Mouse (Mus musculus): Measurements from ENCODE around the gene Rhox1.
"Not testable (repeated sequence)": the region's sequence is repeated elsewhere in the genome, so short reads cannot be mapped to it uniquely, and the experiment has no call there.

Gene Rhox1

DNA sequence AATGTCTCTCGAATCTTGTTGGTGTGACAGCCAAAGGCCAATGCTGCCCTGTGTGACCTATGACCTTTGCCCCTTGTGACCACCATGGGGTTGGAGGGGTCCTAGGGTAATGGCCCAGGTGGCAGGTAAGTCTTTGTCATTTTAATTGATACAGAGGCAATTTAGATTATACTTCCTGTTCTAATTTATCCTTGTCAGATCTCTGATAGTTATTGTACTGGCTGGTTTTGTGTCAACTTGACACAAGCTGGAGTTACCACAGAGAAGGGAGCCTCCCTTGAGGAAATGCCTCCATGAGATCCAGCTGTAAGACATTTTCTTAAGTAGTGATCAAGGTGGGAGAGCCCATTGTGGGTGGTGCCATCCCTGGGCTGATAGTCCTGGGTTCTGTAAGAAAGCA is at the start of gene Rhox1:
TSS of gene Rhox1 (minus strand) at position 101 of the 400 bp plus-strand sequence.
- not testable (repeated sequence) for DNase-seq (ENCODE audit: low spot score in 2 of 2)

DNA sequence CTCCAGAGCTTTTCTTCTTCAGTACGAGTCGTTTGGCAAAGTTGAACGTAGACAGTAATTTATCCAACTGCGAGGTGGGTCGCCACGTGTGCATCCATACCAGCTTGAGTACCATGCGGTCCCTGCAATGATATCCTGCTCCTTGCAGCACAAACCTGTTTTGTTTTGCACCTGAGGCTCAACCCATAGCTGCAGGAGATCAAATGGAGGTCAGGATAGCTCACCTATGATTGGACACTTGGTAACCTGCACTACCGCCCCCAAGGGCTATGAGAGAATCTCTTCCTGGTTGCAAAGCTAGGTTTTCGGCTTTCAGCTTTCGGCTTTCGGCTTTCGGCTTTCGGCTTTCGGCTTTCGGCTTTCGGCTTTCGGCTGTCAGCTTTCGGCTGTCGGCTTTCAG is 43.0 kb upstream of the Rhox1 start, which contains the start of gene Rhox4a:
TSS of gene Rhox4a (plus strand) at position 301 of the 400 bp plus-strand sequence.
- DNase-seq (ENCODE audit: low spot score in 2 of 2) = not testable (repeated sequence)

DNA sequence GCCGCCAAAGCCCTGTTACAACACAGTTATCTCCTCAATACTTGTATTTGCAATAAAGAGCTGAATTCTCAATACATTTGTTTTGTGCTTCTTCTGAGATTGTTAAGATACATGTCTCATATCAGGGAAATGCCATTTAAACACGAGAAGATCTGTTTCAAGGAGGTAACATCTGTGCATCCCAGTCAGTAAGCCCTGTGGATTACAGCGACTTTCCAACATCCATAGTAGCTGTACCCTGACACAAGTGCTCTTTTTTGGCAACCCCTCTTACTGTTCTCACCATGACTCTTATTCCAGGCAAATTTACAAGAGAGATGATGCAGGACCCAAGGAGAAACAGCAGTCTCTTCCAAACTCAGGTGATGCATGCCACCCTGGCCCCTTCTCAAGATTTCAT is 27.6 kb upstream of the Rhox1 start, which contains the start of gene Rhox3a:
TSS of gene Rhox3a (plus strand) at position 301 of the 400 bp plus-strand sequence.
- not testable (repeated sequence) for DNase-seq (ENCODE audit: low spot score in 2 of 2)

DNA sequence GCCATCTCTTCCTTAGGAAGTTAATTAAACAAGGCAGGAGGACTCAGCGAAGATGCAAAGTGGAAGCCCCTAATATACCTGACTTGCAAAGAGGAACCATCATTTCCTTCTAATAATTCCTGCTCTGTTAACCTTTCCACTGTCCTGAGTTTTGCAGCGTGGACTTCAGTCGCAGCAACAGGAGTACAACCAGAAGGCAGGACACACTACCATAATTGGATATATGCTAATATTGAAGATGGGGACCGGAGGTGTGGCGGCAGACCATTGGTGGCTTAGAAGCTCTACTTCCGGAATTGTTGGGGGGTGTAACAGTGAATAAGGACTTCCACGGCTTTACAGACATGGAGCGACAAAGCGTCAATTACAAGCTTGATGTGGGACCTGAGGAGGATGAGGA is 22.6 kb upstream of the Rhox1 start, which contains the start of gene Rhox2a:
TSS of gene Rhox2a (plus strand) at position 301 of the 400 bp plus-strand sequence.
- not testable (repeated sequence) for DNase-seq (ENCODE audit: low spot score in 2 of 2)

DNA sequence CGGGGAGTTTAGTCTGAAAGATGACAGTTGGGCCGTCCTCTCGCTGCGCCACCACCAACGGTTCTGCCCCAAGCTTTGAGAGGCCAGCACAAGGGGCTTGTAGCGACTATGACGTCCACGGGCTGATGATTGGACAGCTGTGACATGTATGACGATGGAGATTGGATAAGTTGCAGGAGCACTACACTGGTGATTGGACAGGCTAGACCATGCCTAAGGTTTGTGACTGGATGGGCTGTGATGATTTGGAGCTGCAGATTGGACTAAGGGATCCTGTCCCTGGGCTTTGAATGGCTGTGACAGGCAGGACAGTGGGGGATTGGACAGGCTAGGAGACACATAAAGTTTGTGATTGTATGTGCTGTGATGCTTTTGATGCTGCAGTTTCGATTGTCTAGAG is 11.1 kb downstream of the Rhox1 start, which contains the start of gene Gm9:
TSS of gene Gm9 (minus strand) at position 101 of the 400 bp plus-strand sequence.
- no peak for DNase-seq (ENCODE audit: low spot score in 2 of 2)

DNA sequence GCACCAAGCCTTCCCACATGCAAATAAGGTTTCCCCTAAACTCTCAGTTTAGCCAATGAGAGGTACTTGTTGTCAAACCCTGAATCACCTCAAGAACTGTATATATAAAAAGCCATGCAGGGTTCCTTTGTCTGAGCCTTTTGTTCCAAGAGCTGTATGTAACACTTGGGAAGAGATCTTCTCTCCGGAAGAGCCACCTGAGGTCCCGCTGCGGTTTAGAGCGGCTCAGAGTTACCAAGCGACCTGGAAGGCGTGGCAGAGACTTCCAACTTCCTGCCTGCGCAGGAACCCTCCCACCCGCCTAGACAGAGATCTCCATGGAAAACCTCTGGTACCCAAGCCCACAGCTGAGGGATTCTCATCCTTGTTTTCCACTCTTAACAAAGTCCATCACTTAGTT is 23.4 kb downstream of the Rhox1 start:
- no peak for DNase-seq (ENCODE audit: low spot score in 2 of 2)

DNA sequence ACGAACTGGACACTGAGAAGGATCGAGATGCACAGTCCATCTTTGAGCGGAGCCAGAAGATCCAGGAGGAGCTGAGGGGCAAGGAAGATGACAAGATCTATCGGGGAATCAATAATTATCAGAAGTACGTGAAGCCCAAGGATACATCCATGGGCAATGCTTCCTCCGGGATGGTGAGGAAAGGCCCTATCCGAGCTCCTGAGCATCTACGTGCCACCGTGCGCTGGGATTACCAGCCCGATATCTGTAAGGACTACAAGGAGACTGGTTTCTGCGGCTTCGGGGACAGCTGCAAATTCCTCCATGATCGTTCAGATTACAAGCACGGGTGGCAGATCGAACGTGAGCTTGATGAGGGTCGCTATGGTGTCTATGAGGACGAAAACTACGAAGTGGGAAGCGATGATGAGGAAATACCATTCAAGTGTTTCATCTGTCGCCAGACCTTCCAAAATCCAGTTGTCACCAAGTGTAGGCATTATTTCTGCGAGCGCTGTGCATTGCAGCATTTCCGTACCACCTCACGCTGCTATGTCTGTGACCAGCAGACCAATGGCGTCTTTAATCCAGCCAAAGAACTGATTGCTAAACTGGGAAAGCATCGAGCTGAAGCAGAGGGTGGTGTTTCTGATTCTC is 30.2 kb downstream of the Rhox1 start:
- peak in 1 of 2 experiments; percentile 11 for DNase-seq (ENCODE audit: low spot score in 2 of 2)

DNA sequence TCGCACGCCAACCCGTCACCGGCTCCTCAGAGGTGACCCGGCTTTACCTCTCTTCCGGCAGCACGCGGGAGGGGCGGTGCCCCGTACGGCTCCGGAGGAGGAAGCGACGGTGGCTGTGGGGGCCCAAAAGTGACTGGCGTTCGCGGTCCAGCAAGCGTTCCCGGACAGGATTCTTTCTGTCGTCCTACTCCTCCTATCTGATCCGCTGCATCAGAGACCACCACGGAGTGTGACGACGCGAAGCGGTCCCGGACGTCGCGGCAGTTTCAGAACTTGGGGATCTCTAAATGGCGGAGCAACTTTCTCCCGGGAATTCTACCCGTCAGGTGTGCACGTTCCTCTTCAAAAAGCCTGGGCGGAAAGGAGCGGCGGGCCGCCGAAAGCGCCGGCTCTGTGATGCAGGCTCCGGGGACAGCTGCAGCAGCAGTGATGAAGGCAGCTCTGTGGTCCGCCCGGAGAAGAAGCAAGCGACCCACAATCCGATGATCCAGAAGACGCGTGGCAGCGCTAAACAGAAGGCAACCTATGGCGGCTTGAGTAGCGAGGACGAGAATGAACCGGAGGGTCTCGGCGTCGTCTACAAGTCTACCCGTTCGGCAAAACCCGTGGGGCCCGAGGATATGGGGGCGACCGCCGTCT is 30.8 kb downstream of the Rhox1 start, which contains the start of the genes Ndufa1 and Rnf113a1:
TSS of gene Ndufa1 (minus strand) at position 59 of the 639 bp plus-strand sequence.
TSS of gene Rnf113a1 (plus strand) at position 141 of the 639 bp plus-strand sequence.
- DNase-seq (ENCODE audit: low spot score in 2 of 2) = peak; percentile 59 to 80

DNA sequence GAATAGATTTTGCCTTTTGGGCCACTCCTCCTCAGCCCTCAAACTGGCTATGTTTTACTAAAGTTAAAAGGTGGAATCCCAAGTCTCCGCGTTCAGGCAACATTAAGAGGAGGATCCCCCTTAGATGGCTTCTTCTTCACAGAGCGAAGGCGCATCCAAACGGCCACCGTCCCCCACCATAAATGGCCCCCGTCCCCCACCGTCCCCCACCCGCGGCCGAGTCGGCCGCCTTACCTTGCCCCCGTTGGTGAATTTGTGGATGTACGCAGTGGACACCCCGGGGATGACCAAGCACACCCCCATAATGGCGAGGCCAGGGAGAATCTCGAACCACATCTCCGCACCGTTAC is 31.3 kb downstream of the Rhox1 start:
- DNase-seq (ENCODE audit: low spot score in 2 of 2) = no peak

DNA sequence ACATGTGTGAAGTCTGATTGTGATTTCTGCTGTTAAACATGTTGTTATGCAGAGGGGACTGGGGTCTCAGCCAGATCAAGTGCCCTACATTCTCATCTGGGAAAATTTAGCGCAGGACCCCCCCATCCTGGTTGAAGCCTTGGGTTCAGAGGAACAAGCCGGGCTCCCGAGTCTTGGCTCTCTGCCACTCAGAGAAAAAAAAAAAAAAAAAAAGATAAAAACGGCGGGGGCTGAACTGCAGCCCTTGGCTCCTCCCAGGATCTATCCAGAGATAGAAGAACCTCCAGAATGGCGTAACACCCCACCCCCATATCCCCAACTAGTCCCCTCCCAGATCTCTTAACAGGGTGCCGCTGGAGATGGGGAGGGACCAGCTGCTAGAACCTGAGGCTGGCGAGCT is 37.7 kb downstream of the Rhox1 start:
- not testable (repeated sequence) for DNase-seq (ENCODE audit: low spot score in 2 of 2)

DNA sequence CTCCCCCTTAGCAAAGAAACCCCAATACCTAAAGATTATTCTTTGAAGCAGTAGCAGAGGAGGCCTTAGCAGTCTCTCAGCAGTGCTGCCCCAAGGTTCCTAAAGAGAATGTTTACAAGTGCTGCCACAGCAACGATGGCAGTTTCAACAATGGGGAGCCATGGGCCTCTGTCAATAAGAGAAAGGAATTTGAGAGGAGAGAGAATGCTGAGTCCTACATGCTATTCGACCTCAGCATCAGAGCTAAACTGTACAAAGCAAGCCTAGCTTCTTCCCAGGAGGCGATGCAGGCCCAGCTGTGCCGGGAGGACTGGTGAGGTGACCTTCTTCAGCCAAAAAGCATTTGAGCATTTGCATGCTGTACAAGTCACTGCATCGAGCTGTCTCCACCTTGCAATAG is 53.3 kb downstream of the Rhox1 start, which contains the start of gene Akap14:
TSS of gene Akap14 (minus strand) at position 101 of the 400 bp plus-strand sequence.
- no peak for DNase-seq (ENCODE audit: low spot score in 2 of 2)

DNA sequence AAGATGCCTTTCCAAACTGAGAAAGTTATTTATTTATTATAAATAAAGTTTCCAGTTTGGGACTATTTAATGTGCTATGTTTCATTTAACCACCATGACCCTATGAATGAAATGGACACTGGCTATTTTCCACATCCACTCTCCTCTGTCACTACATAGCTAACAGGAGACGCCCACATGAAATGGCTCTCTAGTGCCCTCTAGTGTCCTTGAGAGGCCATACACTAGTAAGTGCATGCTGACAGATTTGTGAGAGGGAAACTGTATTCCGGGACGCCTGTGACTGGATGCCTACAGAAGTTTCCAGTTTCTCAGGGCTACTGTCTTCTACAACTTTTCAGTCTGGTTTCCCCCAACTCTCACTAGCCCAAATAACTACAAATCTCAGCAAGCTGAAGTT is 55.0 kb downstream of the Rhox1 start:
- no peak for DNase-seq (ENCODE audit: low spot score in 2 of 2)

All from frontal cortex, postnatal 10 days (tissue).